Comparison of ENCODE assay signal across 12 mouse cellular contexts in genomic region chrX:52052011-52052410, GRCm38 (mm10).
DNase-seq lines count a peak whose midpoint lies in the region; ATAC-seq lines count a peak whose summit lies in the region.
"Had no signal": no experiment of that assay in that cellular context is flagged by ENCODE, and none has a peak within 500 bp of the region (broad histone marks: within the 10 kb centered on the region; RNA-seq: fewer than 3 reads in every experiment).

No protein-coding gene starts in this region.

- H3K4me3 ChIP-seq in hindbrain, embryonic 11.5 days (ENCODE audit: low read depth, low read length), result no peak overlapping the region
- H3K4me3 ChIP-seq in hindbrain, embryonic 16.5 days (ENCODE audit: low read length), result no peak overlapping the region
- H3K4me3 ChIP-seq in limb, embryonic 13.5 days, result no peak overlapping the region
- H3K4me3 ChIP-seq: neural tube, embryonic 13.5 days had no signal

- H3K4me2 ChIP-seq in hindbrain, embryonic 11.5 days (replicated peaks; ENCODE audit: low read depth, low read length), result no peak overlapping the region
- H3K4me2 ChIP-seq in hindbrain, embryonic 16.5 days (ENCODE audit: low read length), result no peak overlapping the region
- H3K4me2 ChIP-seq in limb, embryonic 13.5 days (replicated peaks), result no peak overlapping the region
- H3K4me2 ChIP-seq: neural tube, embryonic 13.5 days had no signal

- H3K9me3 ChIP-seq in hindbrain, embryonic 11.5 days (ENCODE audit: control insufficient read depth, low read length), result no peaks in the 10 kb centered on the region
- H3K9me3 ChIP-seq in hindbrain, embryonic 16.5 days (ENCODE audit: control insufficient read depth, low read length), result no peaks in the 10 kb centered on the region
- no peaks in the 10 kb centered on the region for H3K9me3 ChIP-seq in limb, embryonic 13.5 days
- H3K9me3 ChIP-seq: neural tube, embryonic 13.5 days had no signal

- 55% methylated on average over 5 of the region's 5 CpGs for WGBS in hindbrain, embryonic 11.5 days
- WGBS in hindbrain, embryonic 16.5 days, result 36% methylated on average over 5 of the region's 5 CpGs
- WGBS in limb, embryonic 13.5 days, result 57% methylated on average over 5 of the region's 5 CpGs

- no peaks in the 10 kb centered on the region for H3K36me3 ChIP-seq in hindbrain, embryonic 11.5 days (ENCODE audit: control insufficient read depth, insufficient read depth, low read length)
- no peaks in the 10 kb centered on the region for H3K36me3 ChIP-seq in hindbrain, embryonic 16.5 days (ENCODE audit: control insufficient read depth, insufficient read depth, low read length)
- H3K36me3 ChIP-seq in limb, embryonic 13.5 days, result peaks cover 16% of the 10 kb centered on the region; the same call in 1 of the 2 replicates
- H3K36me3 ChIP-seq: neural tube, embryonic 13.5 days had no signal

- no peak overlapping the region for H3K9ac ChIP-seq in hindbrain, embryonic 11.5 days (ENCODE audit: low read depth, low read length)
- no peak overlapping the region for H3K9ac ChIP-seq in hindbrain, embryonic 16.5 days (ENCODE audit: low read depth, low read length)
- H3K9ac ChIP-seq in limb, embryonic 13.5 days, result no peak overlapping the region
- H3K9ac ChIP-seq: neural tube, embryonic 13.5 days had no signal

- H3K27ac ChIP-seq in hindbrain, embryonic 11.5 days (ENCODE audit: low read depth, low read length), result no peak overlapping the region
- H3K27ac ChIP-seq in hindbrain, embryonic 16.5 days (ENCODE audit: low read depth, low read length), result no peak overlapping the region
- peak overlapping the region; percentile 63; the same call in 1 of the 2 replicates for H3K27ac ChIP-seq in limb, embryonic 13.5 days
- H3K27ac ChIP-seq: neural tube, embryonic 13.5 days had no signal

- no peaks in the 10 kb centered on the region for H3K27me3 ChIP-seq in hindbrain, embryonic 11.5 days (ENCODE audit: control insufficient read depth, insufficient read depth, low read length)
- H3K27me3 ChIP-seq in hindbrain, embryonic 16.5 days (replicated peaks; ENCODE audit: control insufficient read depth, insufficient read depth, low read length), result no peaks in the 10 kb centered on the region
- H3K27me3 ChIP-seq in limb, embryonic 13.5 days, result no peaks in the 10 kb centered on the region
- H3K27me3 ChIP-seq: CH12.LX; neural tube, embryonic 13.5 days had no signal

- DNase-seq in hindbrain, embryonic 11.5 days (ENCODE audit: low spot score), result peak; percentile 8
- DNase-seq in adrenal gland, adult (ENCODE audit: inconsistent age in 2 of 2, low spot score in 1 of 2), result peak; percentile 50 to 80
- peak; percentile 44 for DNase-seq in adrenal gland, postnatal 25 days
- no peak for DNase-seq in MN1 (ENCODE audit: low spot score)
- no peak for DNase-seq in thymus, postnatal 14 days
- no peak for DNase-seq in cerebellum, postnatal 36 days
- DNase-seq: thymus, postnatal 25 days had no signal

- no peak for ATAC-seq in hindbrain, embryonic 11.5 days (ENCODE audit: low FRiP score)
- ATAC-seq in hindbrain, embryonic 16.5 days, result no peak
- ATAC-seq in limb, embryonic 13.5 days (ENCODE audit: low FRiP score, low read depth), result no peak
- ATAC-seq: intestine, postnatal 0 days had no signal

- no peaks in the 10 kb centered on the region for H3K4me1 ChIP-seq in hindbrain, embryonic 11.5 days (replicated peaks; ENCODE audit: control insufficient read depth, insufficient read depth, low read length)
- no peaks in the 10 kb centered on the region for H3K4me1 ChIP-seq in hindbrain, embryonic 16.5 days (ENCODE audit: control insufficient read depth, insufficient read depth, low read depth, low read length)
- H3K4me1 ChIP-seq in limb, embryonic 13.5 days, result peaks cover 7% of the 10 kb centered on the region
- H3K4me1 ChIP-seq: neural tube, embryonic 13.5 days had no signal

Comparison
In these comparisons a context has a peak if more than half of its experiments do, and no peak if none do; other contexts are left out.
1. DNase-seq: peak in hindbrain, embryonic 11.5 days (single experiment), adrenal gland, adult (2 of 2) and adrenal gland, postnatal 25 days (single experiment); none in MN1 (single experiment), thymus, postnatal 14 days (single experiment) and cerebellum, postnatal 36 days (0 of 2).